Mouse (Mus musculus) limb, embryonic 11.5 days (tissue): ENCODE results near the gene Olfr361. TPM values are rescaled to one million over a fixed set of nuclear protein-coding genes. Genes with fewer than 3 reads are reported as not detected.
"Not testable (repeated sequence)": the region's sequence is repeated elsewhere in the genome, so short reads cannot be mapped to it uniquely, and the experiment has no call there.

ENCODE experiments used
- ATAC-seq: fragments of 200-750 bp; cut with Nextera tagmentation; 2 replicates; pipeline ENCODE4 v1.8.0; 2017; ENCODE audit warnings: low read depth; ENCODE audit not compliant: insufficient number of reproducible peaks, low FRiP score, low TSS enrichment
- DNase-seq: peaks from one replicate; pipeline ENCODE4 v3.0.0-alpha.2; 2015; ENCODE audit warnings: low spot score
- H3K27ac ChIP-seq: fragments of 300-500 bp; sonication (generic); replicated peaks from 2 replicates; pipeline ENCODE4 v1.5.1; 2014; ENCODE audit warnings: low read depth, mild to moderate bottlenecking, low read length
- H3K27me3 ChIP-seq: fragments of 300-500 bp; sonication (generic); 2 replicates; pipeline ENCODE4 v1.6.1; 2014; ENCODE audit warnings: mild to moderate bottlenecking, low read length, mixed read lengths; ENCODE audit not compliant: control insufficient read depth, insufficient read depth
- H3K36me3 ChIP-seq: fragments of 300-500 bp; sonication (generic); 2 replicates; pipeline ENCODE4 v1.6.1; 2014; ENCODE audit warnings: mild to moderate bottlenecking, low read length, moderate library complexity, mixed read lengths; ENCODE audit not compliant: control insufficient read depth, insufficient read depth
- H3K4me1 ChIP-seq: fragments of 300-500 bp; sonication (generic); 2 replicates; pipeline ENCODE4 v1.6.1; 2014; ENCODE audit warnings: low read length, mixed read lengths; ENCODE audit not compliant: control insufficient read depth, insufficient read depth
- H3K4me2 ChIP-seq: fragments of 300-500 bp; sonication (generic); 2 replicates; pipeline ENCODE4 v1.6.1; 2014; ENCODE audit warnings: low read depth, mild to moderate bottlenecking, moderate library complexity; ENCODE audit not compliant: severe bottlenecking
- H3K4me3 ChIP-seq: fragments of 300-500 bp; sonication (generic); 2 replicates; pipeline ENCODE4 v1.5.1; 2014; ENCODE audit warnings: low read depth, low read length
- H3K9ac ChIP-seq: fragments of 300-500 bp; sonication (generic); 2 replicates; pipeline ENCODE4 v1.6.1; 2014; ENCODE audit warnings: mild to moderate bottlenecking, low read length
- H3K9me3 ChIP-seq: fragments of 300-500 bp; sonication (generic); 2 replicates; pipeline ENCODE4 v1.6.1; 2016; ENCODE audit warnings: low read length; ENCODE audit not compliant: control insufficient read depth
- WGBS: fragments of 180-500 bp; shearing (Covaris S2); extraction: QIAGEN DNeasy Blood & Tissue Kit; methylation state at CpG from one replicate; pipeline ENCODE4 v1.1.7; 2014; 5-methylcytosine and 5-hydroxymethylcytosine counted together
- polyA plus RNA-seq: library from polyadenylated mRNA; unstranded; fragments of >200 nt; fragmentation: Nextera tagmentation; extraction: Ambion mirVana; gene quantifications from 2 replicates; pipeline ENCODE4 v1.2.1, GENCODE M21; 2014

The Olfr361 gene
- polyA plus RNA-seq = not detected in 2 replicates

GRCm38 (mm10) chr2:37089190-37089589 lies at the start of gene Olfr361:
Olfr361 (minus strand) TSS chr2:37089290.
- not testable (repeated sequence) for DNase-seq, H3K9ac ChIP-seq, H3K9me3 ChIP-seq, H3K4me1 ChIP-seq, H3K4me3 ChIP-seq, H3K36me3 ChIP-seq, ATAC-seq, H3K27me3 ChIP-seq, H3K27ac ChIP-seq, H3K4me2 ChIP-seq
- 33% methylated on average over 1 of the region's 1 CpGs for WGBS

GRCm38 (mm10) chr2:37117810-37118209 lies 28.7 kb upstream of the Olfr361 start, which contains the start of gene Olfr362:
Olfr362 (minus strand) TSS chr2:37117910.
- 92% methylated on average over 1 of the region's 1 CpGs for WGBS
- no peak within 1 kb of the TSS for H3K27ac ChIP-seq
- no peak within 1 kb of the TSS for H3K9ac ChIP-seq

GRCm38 (mm10) chr2:37065446-37065845 lies 23.6 kb downstream of the Olfr361 start, which contains the start of gene Olfr360:
Olfr360 (plus strand) TSS chr2:37065746.
- Histone ChIP-seq H3K4me2 (no peak within 1 kb of the TSS), H3K36me3 (no peaks in the 10 kb centered on the region), H3K9me3 (no peaks in the 10 kb centered on the region), H3K27ac (no peak within 1 kb of the TSS), H3K4me3 (no peak within 1 kb of the TSS), H3K9ac (no peak within 1 kb of the TSS), H3K27me3 (no peaks in the 10 kb centered on the region), H3K4me1 (no peaks in the 10 kb centered on the region)
- ATAC-seq = no peak
- no peak for DNase-seq

More at GRCm38 (mm10) chr2:37117810-37118209, 28.7 kb upstream of the Olfr361 start, which contains the start of gene Olfr362:
- no peak for ATAC-seq
- H3K4me1 ChIP-seq = no peaks in the 10 kb centered on the region
- H3K4me2 ChIP-seq = no peak within 1 kb of the TSS
- DNase-seq = no peak
- peaks cover 3% of the 10 kb centered on the region; the same call in 1 of the 2 replicates for H3K9me3 ChIP-seq
- H3K36me3 ChIP-seq = no peaks in the 10 kb centered on the region
- no peak within 1 kb of the TSS for H3K4me3 ChIP-seq
- no peaks in the 10 kb centered on the region for H3K27me3 ChIP-seq

Other genes starting within 250 kb of the Olfr361 start
- not detected in 2 replicates for gene Olfr350, start 243.0 kb downstream of the Olfr361 start, polyA plus RNA-seq
- gene Olfr351, start 226.6 kb downstream of the Olfr361 start, polyA plus RNA-seq = not detected in 2 replicates
- not detected in 2 replicates for gene Olfr352, start 220.8 kb downstream of the Olfr361 start, polyA plus RNA-seq
- not detected in 2 replicates for gene Olfr353, start 196.4 kb downstream of the Olfr361 start, polyA plus RNA-seq
- not detected in 2 replicates for gene Olfr354, start 183.6 kb downstream of the Olfr361 start, polyA plus RNA-seq
- not detected in 2 replicates for gene Olfr355, start 160.4 kb downstream of the Olfr361 start, polyA plus RNA-seq
- gene Olfr356, start 152.2 kb downstream of the Olfr361 start, polyA plus RNA-seq = not detected in 2 replicates
- gene Olfr357, start 95.5 kb downstream of the Olfr361 start, polyA plus RNA-seq = not detected in 2 replicates
- not detected in 2 replicates for gene Olfr358, start 80.0 kb downstream of the Olfr361 start, polyA plus RNA-seq
- gene Olfr360, start 23.5 kb downstream of the Olfr361 start, polyA plus RNA-seq = not detected in 2 replicates
- not detected in 2 replicates for gene Olfr362, start 28.6 kb upstream of the Olfr361 start, polyA plus RNA-seq
- gene Olfr364-ps1, start 50.0 kb upstream of the Olfr361 start, polyA plus RNA-seq = not detected in 2 replicates
- not detected in 2 replicates for gene Olfr365, start 98.9 kb upstream of the Olfr361 start, polyA plus RNA-seq
- gene Olfr366, start 122.3 kb upstream of the Olfr361 start, polyA plus RNA-seq = not detected in 2 replicates
- not detected in 2 replicates for gene Olfr368, start 237.2 kb upstream of the Olfr361 start, polyA plus RNA-seq